Mouse (Mus musculus) lung, postnatal 0 days (tissue): ENCODE measurements at regions not wholly inside any gene's neighbourhood (a gene's known extent, or its start where the extent isn't known, plus 50 kb on each side); places are given as distances from the start of the nearest gene placed in this dataset.

ENCODE experiments used
- ATAC-seq: fragments of 200-750 bp; cut with Nextera tagmentation; 2 replicates; pipeline ENCODE4 v1.8.0; 2017; ENCODE audit warnings: moderate library complexity
- DNase-seq: peaks from one replicate; pipeline ENCODE4 v3.0.0-alpha.2; 2016; ENCODE audit warnings: low spot score
- H3K27ac ChIP-seq: fragments of 300-500 bp; sonication (generic); 2 replicates; pipeline ENCODE4 v1.5.1; 2014; ENCODE audit warnings: antibody characterized with exemption, mild to moderate bottlenecking, low read length, mixed read lengths
- H3K27me3 ChIP-seq: fragments of 300-500 bp; sonication (generic); replicated peaks from 2 replicates; pipeline ENCODE4 v1.6.1; 2014; ENCODE audit warnings: low read length, mixed read lengths; ENCODE audit not compliant: insufficient read depth
- H3K36me3 ChIP-seq: fragments of 300-500 bp; sonication (generic); 2 replicates; pipeline ENCODE4 v1.6.1; 2014; ENCODE audit warnings: low read length, mixed read lengths; ENCODE audit not compliant: insufficient read depth
- H3K4me1 ChIP-seq: fragments of 300-500 bp; sonication (generic); 2 replicates; pipeline ENCODE4 v1.6.1; 2014; ENCODE audit warnings: antibody characterized with exemption, low read depth, low read length, mixed read lengths; ENCODE audit not compliant: insufficient read depth
- H3K4me2 ChIP-seq: fragments of 300-500 bp; sonication (generic); replicated peaks from 2 replicates; pipeline ENCODE4 v1.6.1; 2014; ENCODE audit warnings: low read depth, mild to moderate bottlenecking, low read length, moderate library complexity, mixed read lengths
- H3K4me3 ChIP-seq: fragments of 300-500 bp; sonication (generic); 2 replicates; pipeline ENCODE4 v1.5.1; 2014; ENCODE audit warnings: low read depth, low read length
- H3K9ac ChIP-seq: fragments of 300-500 bp; sonication (generic); replicated peaks from 2 replicates; pipeline ENCODE4 v1.6.1; 2014; ENCODE audit warnings: low read depth, mild to moderate bottlenecking
- H3K9me3 ChIP-seq: fragments of 300-500 bp; sonication (generic); 2 replicates; pipeline ENCODE4 v1.6.1; 2016; ENCODE audit warnings: low read length, mixed read lengths
- CTCF ChIP-seq: IDR thresholded peaks from 2 replicates; pipeline ENCODE4 v1.5.1; 2016; ENCODE audit warnings: antibody characterized with exemption, mild to moderate bottlenecking
- EP300 ChIP-seq: IDR thresholded peaks from 2 replicates; pipeline ENCODE4 v1.6.1; 2016; ENCODE audit warnings: antibody characterized with exemption, mild to moderate bottlenecking, control low read depth
- WGBS: fragments of 180-500 bp; shearing (Covaris S2); extraction: QIAGEN DNeasy Blood & Tissue Kit; methylation state at CpG from one replicate; pipeline ENCODE4 v1.1.7; 2014; 5-methylcytosine and 5-hydroxymethylcytosine counted together

DNA sequence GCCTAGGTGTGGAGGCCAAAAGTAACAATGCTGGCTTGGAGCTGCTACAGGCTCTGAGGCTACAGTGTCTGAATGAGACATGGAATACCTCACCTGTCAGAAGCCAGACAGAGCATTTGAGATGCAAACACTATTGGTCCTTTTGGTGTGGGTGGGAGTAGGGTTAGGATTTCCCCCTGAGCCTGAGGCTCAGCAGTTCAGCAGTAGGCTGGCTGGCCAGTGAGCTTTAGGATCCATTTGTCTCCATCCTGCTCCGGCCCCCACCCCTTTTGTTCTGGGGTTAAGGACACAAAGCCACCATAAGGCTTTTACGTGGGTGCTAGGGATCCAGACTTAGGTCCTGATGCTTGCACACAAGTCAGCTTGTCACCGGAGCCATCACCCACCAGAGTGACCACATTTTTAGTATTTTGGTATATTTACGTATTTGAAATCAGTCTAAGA, 53.9 kb upstream of the Ptgfrn start:
- Histone ChIP-seq H3K4me2 (no peak overlapping the region), H3K27ac (no peak overlapping the region), H3K4me3 (no peak overlapping the region), H3K36me3 (no peaks in the 10 kb centered on the region), H3K9me3 (no peaks in the 10 kb centered on the region), H3K9ac (no peak overlapping the region), H3K27me3 (no peaks in the 10 kb centered on the region), H3K4me1 (no peaks in the 10 kb centered on the region)
- no peak for ATAC-seq
- TF ChIP-seq EP300 (no peak), CTCF (no peak)
- no peak for DNase-seq
- 88% methylated on average over 4 of the region's 4 CpGs for WGBS

- Histone ChIP-seq H3K4me1 (no peaks in the 10 kb centered on the region), H3K4me2 (no peak overlapping the region), H3K36me3 (no peaks in the 10 kb centered on the region), H3K27me3 (no peaks in the 10 kb centered on the region), H3K27ac (no peak overlapping the region), H3K9me3 (no peaks in the 10 kb centered on the region), H3K4me3 (no peak overlapping the region), H3K9ac (no peak overlapping the region)
- TF ChIP-seq EP300 (no peak), CTCF (0 out of 2 replicates have a peak, but pooled peaks have one; percentile 14)
- DNase-seq (no peak), ATAC-seq (no peak)
- WGBS: 49% methylated on average over 16 of the region's 16 CpGs
Observed at GRCm38 (mm10) chr3:101163160-101163990, 53.3 kb upstream of the Ptgfrn start.

DNA sequence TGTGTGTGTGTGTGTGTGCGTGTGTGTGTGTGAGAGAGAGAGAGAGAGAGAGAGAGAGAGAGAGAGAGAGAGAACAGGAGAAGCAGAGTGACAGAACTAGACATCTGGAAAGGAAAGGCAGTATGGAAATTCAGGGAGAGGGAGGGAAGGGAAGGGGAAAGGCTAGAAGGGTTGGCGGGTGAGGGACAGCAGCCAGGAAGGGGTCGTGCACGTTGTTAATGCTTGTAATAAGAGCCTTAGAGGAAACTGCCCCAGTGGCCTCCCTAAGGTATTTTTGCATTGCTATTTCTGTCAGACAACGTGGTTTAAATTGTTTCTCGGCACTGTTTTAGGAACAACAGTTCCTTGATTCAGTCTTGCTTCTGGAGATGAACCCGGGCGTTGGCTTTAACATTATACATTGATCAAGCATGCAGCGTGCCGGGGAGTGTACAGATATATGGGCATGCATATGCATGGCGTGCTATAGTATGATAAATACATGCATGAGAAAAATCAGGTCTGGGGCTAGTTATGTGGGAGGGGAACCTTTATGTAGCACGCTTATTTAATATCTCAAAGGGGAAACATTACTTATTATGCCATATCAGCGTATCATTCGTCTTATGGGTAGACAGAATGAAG, 52.6 kb upstream of the Ptgfrn start:
- Histone ChIP-seq H3K9me3 (no peaks in the 10 kb centered on the region), H3K4me2 (no peak overlapping the region), H3K27ac (no peak overlapping the region), H3K36me3 (no peaks in the 10 kb centered on the region), H3K9ac (no peak overlapping the region), H3K27me3 (no peaks in the 10 kb centered on the region), H3K4me3 (no peak overlapping the region), H3K4me1 (no peaks in the 10 kb centered on the region)
- 42% methylated on average over 14 of the region's 14 CpGs for WGBS
- TF ChIP-seq EP300 (no peak), CTCF (no peak)
- DNase-seq: no peak
- ATAC-seq: no peak

- Histone ChIP-seq H3K9ac (no peak overlapping the region), H3K4me2 (peak overlapping the region; percentile 1; the same call in 1 of the 2 replicates), H3K27ac (no peak overlapping the region), H3K4me3 (no peak overlapping the region), H3K9me3 (no peaks in the 10 kb centered on the region), H3K4me1 (no peaks in the 10 kb centered on the region), H3K27me3 (no peaks in the 10 kb centered on the region), H3K36me3 (no peaks in the 10 kb centered on the region)
- TF ChIP-seq CTCF (no peak), EP300 (no peak)
- ATAC-seq (no peak), DNase-seq (no peak)
- WGBS: 46% methylated on average over 14 of the region's 14 CpGs
Observed at GRCm38 (mm10) chr3:101161941-101162531, 52.0 kb upstream of the Ptgfrn start.

DNA sequence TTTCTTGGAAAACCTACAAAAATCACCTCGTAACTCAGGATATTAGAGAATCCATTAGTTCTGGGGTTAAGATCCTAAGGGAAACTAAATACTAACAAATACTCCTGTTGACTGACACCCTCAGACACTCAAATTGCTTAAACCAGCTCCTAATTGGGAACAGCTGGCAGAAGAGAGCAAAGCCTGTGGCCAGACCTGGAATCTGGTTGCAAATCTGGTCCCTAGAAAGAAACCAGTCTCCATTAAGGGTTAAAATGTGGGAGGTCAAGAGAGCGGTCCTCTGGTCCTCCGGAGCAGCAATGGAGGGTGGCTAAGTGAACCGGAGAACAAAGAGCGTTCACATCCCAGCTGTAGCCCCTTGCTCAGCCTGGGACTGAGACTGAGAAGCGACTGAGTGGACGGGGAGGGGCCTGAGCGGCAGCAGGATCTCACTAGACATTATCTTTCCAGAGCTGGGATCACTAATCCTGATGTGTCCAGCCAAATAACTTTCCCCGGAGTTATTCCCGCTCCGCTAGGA, 51.4 kb upstream of the Ptgfrn start:
- no peak; the same call in 1 of the 2 replicates for ATAC-seq
- WGBS: 45% methylated on average over 11 of the region's 11 CpGs
- H3K4me1 ChIP-seq: no peaks in the 10 kb centered on the region
- H3K4me3 ChIP-seq: no peak overlapping the region
- no peak overlapping the region for H3K9ac ChIP-seq
- no peaks in the 10 kb centered on the region for H3K36me3 ChIP-seq
- no peak overlapping the region for H3K27ac ChIP-seq
- no peaks in the 10 kb centered on the region for H3K9me3 ChIP-seq
- no peak for DNase-seq
- peak overlapping the region; percentile 1; the same call in 1 of the 2 replicates for H3K4me2 ChIP-seq
- H3K27me3 ChIP-seq: no peaks in the 10 kb centered on the region
- no peak for TF ChIP-seq CTCF
- no peak for TF ChIP-seq EP300
